Mouse (Mus musculus): ENCODE results near the gene Sla2. TPM values are rescaled to one million over a fixed set of nuclear protein-coding genes. Genes with fewer than 3 reads are reported as not detected.
A peak's percentile ranks its signal among the peaks of the same experiment; 100 is the strongest.

The Sla2 gene
- polyA plus RNA-seq, 1 experiment from 2014 or later: 0.40 TPM

- WGBS: 65% methylated on average over 9 of the region's 9 CpGs
These were observed 9.5 kb upstream of the Sla2 start for GRCm38 (mm10) chr2:156896384-156896914.

DNA sequence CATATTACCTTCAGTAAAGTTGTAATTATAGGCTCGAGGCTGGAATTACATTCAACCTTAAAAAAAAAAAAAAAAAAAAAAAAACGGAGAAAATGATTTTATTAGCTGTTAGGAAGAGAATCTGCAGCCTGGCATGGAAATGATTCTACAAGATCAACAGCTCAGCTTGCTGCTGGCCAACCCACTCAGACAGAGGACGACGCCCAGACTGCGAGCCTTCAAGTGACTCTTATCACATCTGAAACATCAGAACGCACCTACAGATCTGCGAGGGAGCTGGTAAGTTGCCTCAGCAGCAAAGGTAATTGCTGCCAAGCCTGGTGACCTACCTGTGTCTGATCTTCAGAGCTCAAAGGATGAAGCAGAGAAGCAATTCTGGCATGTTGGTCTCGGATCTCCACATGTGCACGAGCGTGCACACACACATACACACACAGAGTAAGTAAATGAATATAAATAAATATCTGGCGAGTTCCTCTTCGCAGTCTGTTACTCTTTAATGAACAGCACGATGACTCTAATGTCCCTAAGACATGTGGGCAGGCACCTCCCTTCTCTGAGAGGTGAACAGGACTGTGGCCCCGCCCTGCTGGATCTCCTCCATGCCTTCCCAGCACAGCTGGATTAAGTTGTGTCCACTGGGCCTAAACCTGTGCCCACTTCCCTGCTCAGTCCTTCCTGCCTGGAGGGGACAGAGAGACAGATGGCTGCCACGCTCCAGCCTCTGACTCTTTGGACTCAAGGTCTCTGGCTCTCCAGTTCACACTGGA lies 7.7 kb upstream of the Sla2 start:
- TF ChIP-seq CTCF (IDR thresholded peaks at IDR 0.05; ENCODE audit: low read depth): no peak
- WGBS: 45% methylated on average over 15 of the region's 15 CpGs
- H3K9ac ChIP-seq (ENCODE audit: low read depth, low read length): no peak overlapping the region
- no peak overlapping the region for H3K27ac ChIP-seq (ENCODE audit: low read depth, low read length)
- no peaks in the 10 kb centered on the region for H3K4me1 ChIP-seq (replicated peaks; ENCODE audit: control insufficient read depth, insufficient read depth, low read length)
- H3K4me2 ChIP-seq (replicated peaks; ENCODE audit: low read depth): peak overlapping the region; percentile 13; the same call in 1 of the 2 replicates
- ATAC-seq: 0 out of 2 replicates have a peak, but pooled peaks have one; percentile 31
- no peak overlapping the region for H3K4me3 ChIP-seq (ENCODE audit: low read depth, low read length)
- H3K27me3 ChIP-seq (replicated peaks; ENCODE audit: control insufficient read depth, insufficient read depth, low read length): no peaks in the 10 kb centered on the region
- no peaks in the 10 kb centered on the region for H3K36me3 ChIP-seq (ENCODE audit: control insufficient read depth, insufficient read depth)
- no peaks in the 10 kb centered on the region for H3K9me3 ChIP-seq (ENCODE audit: control insufficient read depth)

More at GRCm38 (mm10) chr2:156896384-156896914, 9.5 kb upstream of the Sla2 start:
- Histone ChIP-seq H3K4me2 (replicated peaks; ENCODE audit: low read depth) (no peak overlapping the region), H3K4me3 (ENCODE audit: low read depth, low read length) (no peak overlapping the region), H3K36me3 (ENCODE audit: control insufficient read depth, insufficient read depth) (no peaks in the 10 kb centered on the region), H3K9me3 (ENCODE audit: control insufficient read depth) (no peaks in the 10 kb centered on the region), H3K4me1 (replicated peaks; ENCODE audit: control insufficient read depth, insufficient read depth, low read length) (no peaks in the 10 kb centered on the region), H3K27me3 (replicated peaks; ENCODE audit: control insufficient read depth, insufficient read depth, low read length) (no peaks in the 10 kb centered on the region), H3K9ac (ENCODE audit: low read depth, low read length) (no peak overlapping the region), H3K27ac (ENCODE audit: low read depth, low read length) (no peak overlapping the region)
- TF ChIP-seq CTCF (IDR thresholded peaks at IDR 0.05; ENCODE audit: low read depth): no peak
- ATAC-seq: no peak

- ATAC-seq: no peak
- H3K4me2 ChIP-seq (replicated peaks; ENCODE audit: low read depth): no peak overlapping the region
- no peak overlapping the region for H3K27ac ChIP-seq (ENCODE audit: low read depth, low read length)
- 72% methylated on average over 6 of the region's 6 CpGs for WGBS
- no peaks in the 10 kb centered on the region for H3K9me3 ChIP-seq (ENCODE audit: control insufficient read depth)
- no peak overlapping the region for H3K4me3 ChIP-seq (ENCODE audit: low read depth, low read length)
- TF ChIP-seq CTCF (IDR thresholded peaks at IDR 0.05; ENCODE audit: low read depth): no peak
- H3K36me3 ChIP-seq (ENCODE audit: control insufficient read depth, insufficient read depth): no peaks in the 10 kb centered on the region
- no peaks in the 10 kb centered on the region for H3K4me1 ChIP-seq (replicated peaks; ENCODE audit: control insufficient read depth, insufficient read depth, low read length)
- H3K9ac ChIP-seq (ENCODE audit: low read depth, low read length): no peak overlapping the region
- no peaks in the 10 kb centered on the region for H3K27me3 ChIP-seq (replicated peaks; ENCODE audit: control insufficient read depth, insufficient read depth, low read length)
These were observed 5.8 kb upstream of the Sla2 start for GRCm38 (mm10) chr2:156892821-156893220.

- no peaks in the 10 kb centered on the region for H3K27me3 ChIP-seq (replicated peaks; ENCODE audit: control insufficient read depth, insufficient read depth, low read length)
- no peak overlapping the region for H3K9ac ChIP-seq (ENCODE audit: low read depth, low read length)
- H3K4me2 ChIP-seq (replicated peaks; ENCODE audit: low read depth): no peak overlapping the region
- no peaks in the 10 kb centered on the region for H3K9me3 ChIP-seq (ENCODE audit: control insufficient read depth)
- H3K27ac ChIP-seq (ENCODE audit: low read depth, low read length): no peak overlapping the region
- no peak for ATAC-seq
- no peaks in the 10 kb centered on the region for H3K4me1 ChIP-seq (replicated peaks; ENCODE audit: control insufficient read depth, insufficient read depth, low read length)
- H3K36me3 ChIP-seq (ENCODE audit: control insufficient read depth, insufficient read depth): no peaks in the 10 kb centered on the region
- no peak overlapping the region for H3K4me3 ChIP-seq (ENCODE audit: low read depth, low read length)
- TF ChIP-seq CTCF (IDR thresholded peaks at IDR 0.05; ENCODE audit: low read depth): no peak
- WGBS: 43% methylated on average over 3 of the region's 3 CpGs
These were observed 5.2 kb upstream of the Sla2 start for GRCm38 (mm10) chr2:156892240-156892639.

- ATAC-seq: no peak
- no peak for TF ChIP-seq CTCF (IDR thresholded peaks at IDR 0.05; ENCODE audit: low read depth)
- no peaks in the 10 kb centered on the region for H3K9me3 ChIP-seq (ENCODE audit: control insufficient read depth)
- H3K9ac ChIP-seq (ENCODE audit: low read depth, low read length): no peak overlapping the region
- no peak overlapping the region for H3K4me2 ChIP-seq (replicated peaks; ENCODE audit: low read depth)
- H3K27me3 ChIP-seq (replicated peaks; ENCODE audit: control insufficient read depth, insufficient read depth, low read length): no peaks in the 10 kb centered on the region
- H3K4me3 ChIP-seq (ENCODE audit: low read depth, low read length): no peak overlapping the region
- H3K27ac ChIP-seq (ENCODE audit: low read depth, low read length): no peak overlapping the region
- WGBS: 75% methylated on average over 3 of the region's 3 CpGs
- no peaks in the 10 kb centered on the region for H3K36me3 ChIP-seq (ENCODE audit: control insufficient read depth, insufficient read depth)
- no peaks in the 10 kb centered on the region for H3K4me1 ChIP-seq (replicated peaks; ENCODE audit: control insufficient read depth, insufficient read depth, low read length)
These were observed 1.5 kb upstream of the Sla2 start for GRCm38 (mm10) chr2:156888490-156888889.

DNA sequence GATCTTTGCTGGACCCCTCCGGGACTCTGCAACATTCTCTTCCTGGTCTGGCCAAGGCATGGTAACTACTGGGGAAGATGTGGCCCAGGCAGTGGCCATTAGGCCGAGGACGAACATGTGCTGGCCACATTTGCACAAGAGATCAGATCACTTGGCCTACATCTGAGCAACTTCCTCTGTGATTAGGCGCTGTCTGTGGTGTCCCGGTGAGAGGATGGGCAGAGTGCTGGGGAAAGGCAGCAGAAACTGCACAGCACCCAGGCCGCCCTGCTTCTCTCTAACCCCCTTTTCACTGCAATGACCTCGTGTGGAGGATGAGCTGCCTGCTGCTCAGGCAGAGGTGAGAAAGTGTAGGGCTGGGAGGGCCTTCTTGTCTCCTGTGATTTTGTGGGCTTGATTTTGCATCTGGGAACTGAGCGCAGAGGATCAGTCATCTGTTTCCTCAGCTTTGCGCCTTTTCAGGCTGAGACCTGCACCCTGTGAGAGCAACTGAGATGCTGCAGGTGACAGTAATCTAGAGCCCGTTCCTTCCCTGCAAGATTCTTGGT lies 834 bp downstream of the Sla2 start:
- H3K4me3 ChIP-seq (ENCODE audit: low read depth, low read length): no peak overlapping the region

More for the DNA sequence above, 834 bp downstream of the Sla2 start:
- no peak for TF ChIP-seq CTCF (IDR thresholded peaks at IDR 0.05; ENCODE audit: low read depth)
- Histone ChIP-seq H3K4me2 (replicated peaks; ENCODE audit: low read depth) (no peak overlapping the region), H3K4me1 (replicated peaks; ENCODE audit: control insufficient read depth, insufficient read depth, low read length) (no peaks in the 10 kb centered on the region), H3K36me3 (ENCODE audit: control insufficient read depth, insufficient read depth) (no peaks in the 10 kb centered on the region), H3K27me3 (replicated peaks; ENCODE audit: control insufficient read depth, insufficient read depth, low read length) (no peaks in the 10 kb centered on the region), H3K9ac (ENCODE audit: low read depth, low read length) (no peak overlapping the region), H3K27ac (ENCODE audit: low read depth, low read length) (no peak overlapping the region), H3K9me3 (ENCODE audit: control insufficient read depth) (no peaks in the 10 kb centered on the region)
- 83% methylated on average over 10 of the region's 10 CpGs for WGBS
- no peak for ATAC-seq
